Mouse (Mus musculus) heart, postnatal 0 days (tissue): ENCODE measurements around the gene Gm10271.

ENCODE experiments used
- CTCF ChIP-seq: IDR thresholded peaks from 2 replicates; pipeline ENCODE4 v1.5.1; 2016; ENCODE audit warnings: antibody characterized with exemption, control low read depth, low read depth
- EP300 ChIP-seq: IDR thresholded peaks from 2 replicates; pipeline ENCODE4 v1.6.1; 2016; ENCODE audit warnings: antibody characterized with exemption, low read depth

DNA sequence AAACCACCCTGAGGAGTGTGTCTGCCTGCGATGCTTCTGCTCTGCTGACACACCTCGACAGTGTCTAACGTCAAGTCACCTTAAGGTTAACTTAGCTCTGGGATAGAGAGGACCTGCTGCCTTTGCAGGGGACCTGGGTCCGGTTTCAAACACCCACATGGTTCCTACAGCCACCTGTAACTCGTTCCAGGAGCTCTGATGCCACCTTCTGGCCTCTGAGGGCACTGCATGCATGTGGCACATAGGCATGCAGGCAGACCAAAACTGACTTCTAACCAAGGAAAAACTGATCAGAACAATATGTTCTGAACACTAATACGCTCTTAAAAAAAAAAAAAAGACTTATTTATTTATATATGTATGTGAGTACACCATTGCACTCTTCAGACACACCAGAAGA, 29.4 kb downstream of the Gm10271 start:
- TF ChIP-seq CTCF = peak; percentile 31; the same call in 1 of the 2 replicates
- TF ChIP-seq EP300 = no peak
